Mouse (Mus musculus) forebrain, postnatal 0 days (tissue): ENCODE measurements at regions not wholly inside any gene's neighbourhood (a gene's known extent, or its start where the extent isn't known, plus 50 kb on each side); places are given as distances from the start of the nearest gene placed in this dataset.
A peak's percentile ranks its signal among the peaks of the same experiment; 100 is the strongest.

ENCODE experiments used
- ATAC-seq: fragments of 200-750 bp; cut with Nextera tagmentation; 2 replicates; pipeline ENCODE4 v1.8.0; 2017; ENCODE audit warnings: mild to moderate bottlenecking, moderate library complexity
- DNase-seq: peaks from one replicate; pipeline ENCODE4 v3.0.0-alpha.2; 2015
- H3K27ac ChIP-seq: fragments of 300-500 bp; sonication (generic); 2 replicates; pipeline ENCODE4 v1.5.1; 2014; ENCODE audit warnings: low read depth, mild to moderate bottlenecking, antibody characterized with exemption, low read length, moderate library complexity, mixed read lengths
- H3K27me3 ChIP-seq: fragments of 300-500 bp; sonication (generic); 2 replicates; pipeline ENCODE4 v1.6.1; 2014; ENCODE audit warnings: mild to moderate bottlenecking, low read length, mixed read lengths; ENCODE audit not compliant: insufficient read depth
- H3K36me3 ChIP-seq: fragments of 300-500 bp; sonication (generic); 2 replicates; pipeline ENCODE4 v1.6.1; 2014; ENCODE audit warnings: mild to moderate bottlenecking, moderate library complexity; ENCODE audit not compliant: insufficient read depth
- H3K4me1 ChIP-seq: fragments of 300-500 bp; sonication (generic); 2 replicates; pipeline ENCODE4 v1.6.1; 2014; ENCODE audit warnings: antibody characterized with exemption; ENCODE audit not compliant: insufficient read depth
- H3K4me2 ChIP-seq: fragments of 300-500 bp; sonication (generic); 2 replicates; pipeline ENCODE4 v1.6.1; 2014; ENCODE audit warnings: low read depth, mild to moderate bottlenecking, moderate library complexity
- H3K4me3 ChIP-seq: fragments of 300-500 bp; sonication (generic); 2 replicates; pipeline ENCODE4 v1.5.1; 2014; ENCODE audit warnings: low read depth, low read length, mixed read lengths
- H3K9ac ChIP-seq: fragments of 300-500 bp; sonication (generic); 2 replicates; pipeline ENCODE4 v1.6.1; 2014; ENCODE audit warnings: mild to moderate bottlenecking
- H3K9me3 ChIP-seq: fragments of 300-500 bp; sonication (generic); 2 replicates; pipeline ENCODE4 v1.6.1; 2016; ENCODE audit warnings: low read length
- CTCF ChIP-seq: sonication (generic); IDR thresholded peaks from 2 replicates; pipeline ENCODE4 v1.5.1; 2016; ENCODE audit warnings: antibody characterized with exemption, control low read depth, low read depth
- WGBS: fragments of 180-500 bp; shearing (Covaris S2); extraction: QIAGEN DNeasy Blood & Tissue Kit; methylation state at CpG from one replicate; pipeline ENCODE4 v1.1.7; 2014; 5-methylcytosine and 5-hydroxymethylcytosine counted together

- DNase-seq (peak; percentile 20), ATAC-seq (no peak)
- H3K9me3 ChIP-seq, result no peaks in the 10 kb centered on the region
- no peak overlapping the region for H3K4me3 ChIP-seq
- H3K27me3 ChIP-seq, result no peaks in the 10 kb centered on the region
- no peak overlapping the region for H3K4me2 ChIP-seq
- H3K9ac ChIP-seq, result no peak overlapping the region
- no peak overlapping the region for H3K27ac ChIP-seq
- peak; percentile 65 for TF ChIP-seq CTCF
- H3K36me3 ChIP-seq, result no peaks in the 10 kb centered on the region
- 13% methylated on average over 3 of the region's 3 CpGs for WGBS
- no peaks in the 10 kb centered on the region for H3K4me1 ChIP-seq
Observed at GRCm38 (mm10) chr2:38433736-38434135, 77.7 kb upstream of the Nek6 start.

- H3K27me3 ChIP-seq, result no peaks in the 10 kb centered on the region
- ATAC-seq, result no peak
Observed at GRCm38 (mm10) chr2:38436701-38437100, 74.7 kb upstream of the Nek6 start.

GRCm38 (mm10) chr2:38439191-38439590, 72.3 kb upstream of the Nek6 start:
- H3K9ac ChIP-seq, result no peak overlapping the region
- H3K36me3 ChIP-seq, result no peaks in the 10 kb centered on the region
- no peak overlapping the region for H3K27ac ChIP-seq
- no peaks in the 10 kb centered on the region for H3K4me1 ChIP-seq
- no peaks in the 10 kb centered on the region for H3K27me3 ChIP-seq
- 96% methylated on average over 6 of the region's 6 CpGs for WGBS
- DNase-seq (no peak), ATAC-seq (no peak)
- H3K9me3 ChIP-seq, result no peaks in the 10 kb centered on the region
- H3K4me2 ChIP-seq, result no peak overlapping the region
- H3K4me3 ChIP-seq, result no peak overlapping the region
- no peak for TF ChIP-seq CTCF

More at GRCm38 (mm10) chr2:38436701-38437100, 74.7 kb upstream of the Nek6 start:
- 76% methylated on average over 4 of the region's 4 CpGs for WGBS
- Histone ChIP-seq H3K9ac (no peak overlapping the region), H3K36me3 (no peaks in the 10 kb centered on the region), H3K4me3 (no peak overlapping the region), H3K4me2 (no peak overlapping the region), H3K27ac (no peak overlapping the region), H3K9me3 (no peaks in the 10 kb centered on the region), H3K4me1 (no peaks in the 10 kb centered on the region)
- DNase-seq, result no peak
- TF ChIP-seq CTCF, result no peak

- no peak for TF ChIP-seq CTCF
Observed at GRCm38 (mm10) chr2:38439973-38440372, 71.5 kb upstream of the Nek6 start.

GRCm38 (mm10) chr2:38449092-38449491, 62.4 kb upstream of the Nek6 start:
- TF ChIP-seq CTCF, result no peak
- H3K9me3 ChIP-seq, result no peaks in the 10 kb centered on the region
- 84% methylated on average over 6 of the region's 6 CpGs for WGBS
- H3K4me1 ChIP-seq, result no peaks in the 10 kb centered on the region
- no peak overlapping the region for H3K4me3 ChIP-seq
- no peaks in the 10 kb centered on the region; the same call in 1 of the 2 replicates for H3K27me3 ChIP-seq
- ATAC-seq (no peak), DNase-seq (no peak)
- no peaks in the 10 kb centered on the region for H3K36me3 ChIP-seq
- no peak overlapping the region for H3K9ac ChIP-seq
- H3K4me2 ChIP-seq, result no peak overlapping the region
- no peak overlapping the region for H3K27ac ChIP-seq

More at GRCm38 (mm10) chr2:38439973-38440372, 71.5 kb upstream of the Nek6 start:
- Histone ChIP-seq H3K9ac (no peak overlapping the region), H3K4me1 (no peaks in the 10 kb centered on the region), H3K4me2 (no peak overlapping the region), H3K27ac (no peak overlapping the region), H3K4me3 (no peak overlapping the region), H3K9me3 (no peaks in the 10 kb centered on the region), H3K27me3 (no peaks in the 10 kb centered on the region), H3K36me3 (no peaks in the 10 kb centered on the region)
- ATAC-seq (no peak), DNase-seq (no peak)
- 82% methylated on average over 5 of the region's 5 CpGs for WGBS

GRCm38 (mm10) chr2:38456571-38456970, 54.9 kb upstream of the Nek6 start:
- ATAC-seq (no peak), DNase-seq (no peak)
- no peaks in the 10 kb centered on the region for H3K27me3 ChIP-seq
- H3K4me3 ChIP-seq, result no peak overlapping the region
- no peaks in the 10 kb centered on the region for H3K9me3 ChIP-seq
- TF ChIP-seq CTCF, result no peak
- H3K27ac ChIP-seq, result no peak overlapping the region
- 88% methylated on average over 3 of the region's 3 CpGs for WGBS
- no peak overlapping the region for H3K9ac ChIP-seq
- no peak overlapping the region for H3K4me2 ChIP-seq
- H3K36me3 ChIP-seq, result no peaks in the 10 kb centered on the region
- peaks cover 6% of the 10 kb centered on the region; the same call in 1 of the 2 replicates for H3K4me1 ChIP-seq

GRCm38 (mm10) chr2:38460367-38460766, 51.1 kb upstream of the Nek6 start:
- no peaks in the 10 kb centered on the region for H3K27me3 ChIP-seq
- no peak overlapping the region for H3K27ac ChIP-seq
- DNase-seq (no peak), ATAC-seq (peak; percentile 60)
- H3K4me1 ChIP-seq, result peaks cover 6% of the 10 kb centered on the region; the same call in 1 of the 2 replicates
- H3K9ac ChIP-seq, result no peak overlapping the region
- H3K4me3 ChIP-seq, result no peak overlapping the region
- no peak for TF ChIP-seq CTCF
- 35% methylated on average over 2 of the region's 2 CpGs for WGBS
- no peaks in the 10 kb centered on the region for H3K9me3 ChIP-seq
- H3K4me2 ChIP-seq, result no peak overlapping the region
- H3K36me3 ChIP-seq, result no peaks in the 10 kb centered on the region
